Mouse (Mus musculus) retina, adult 2 months (tissue): ENCODE results near the gene Samd4b.

ENCODE experiments used
- DNase-seq: peaks from one replicate; pipeline ENCODE4 v3.0.0-alpha.2; 2012; ENCODE audit warnings: low read depth, low spot score

The Samd4b gene

GRCm38 (mm10) chr7:28591862-28592261 lies 6.1 kb downstream of the Samd4b start:
- no peak for DNase-seq

GRCm38 (mm10) chr7:28587644-28588043 lies 10.3 kb downstream of the Samd4b start:
- no peak for DNase-seq

DNA sequence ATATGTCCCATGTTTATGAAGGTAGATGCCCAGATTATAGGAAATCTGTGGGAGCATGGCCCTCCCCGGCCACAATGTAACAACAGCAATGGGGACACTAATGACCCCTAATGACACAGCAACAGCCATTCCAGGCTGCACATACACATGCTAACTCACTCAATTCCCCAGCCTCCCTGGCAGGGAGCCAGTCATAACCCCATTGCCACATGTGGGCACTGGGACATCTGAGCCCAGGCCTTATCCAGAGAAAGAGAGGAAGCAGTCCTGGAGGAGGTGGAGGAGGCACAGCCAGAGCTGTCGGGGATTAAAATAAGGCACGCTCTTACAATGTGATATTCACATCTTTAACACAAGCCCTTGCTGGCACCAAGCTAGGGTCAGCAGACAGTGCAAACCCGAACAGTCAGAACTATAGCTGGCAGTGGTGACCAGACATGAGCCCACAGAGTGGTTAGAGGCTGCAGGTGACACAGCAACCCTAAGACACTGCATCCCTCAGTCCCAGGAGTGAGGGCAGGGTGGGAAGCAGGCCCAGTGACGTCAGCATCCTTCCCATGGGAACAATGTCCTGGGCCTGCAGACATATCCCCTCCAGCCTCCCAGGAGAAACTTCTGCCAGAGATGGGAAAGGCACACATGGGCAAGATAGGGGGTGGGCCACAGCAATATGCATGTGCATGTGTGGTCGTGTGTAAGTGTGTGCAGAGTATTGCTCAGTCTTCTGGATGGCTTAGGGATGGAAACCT lies 11.1 kb downstream of the Samd4b start:
- DNase-seq, result no peak

GRCm38 (mm10) chr7:28585001-28585400 lies 12.9 kb downstream of the Samd4b start:
- DNase-seq, result no peak

DNA sequence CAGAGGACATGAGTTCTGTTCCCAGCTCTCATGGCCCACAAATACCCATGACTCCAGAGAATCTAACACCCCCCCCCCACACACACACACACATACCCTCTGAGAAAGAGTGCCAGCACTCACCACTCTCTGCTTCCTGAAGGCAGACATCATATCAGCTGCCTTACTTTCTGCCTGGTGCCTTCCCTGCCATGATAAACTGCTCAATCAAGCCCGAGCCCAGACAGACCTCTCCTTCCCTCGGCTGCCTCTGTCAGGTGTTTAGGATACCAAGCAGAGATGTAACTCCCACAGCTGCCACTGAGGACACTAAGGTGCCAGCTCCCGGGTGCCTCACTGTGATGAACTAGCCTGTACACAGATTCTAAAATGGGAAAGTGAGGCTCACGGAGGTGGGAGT lies 13.5 kb downstream of the Samd4b start:
- no peak for DNase-seq

GRCm38 (mm10) chr7:28583570-28584344 lies 14.2 kb downstream of the Samd4b start:
- DNase-seq, result no peak

DNA sequence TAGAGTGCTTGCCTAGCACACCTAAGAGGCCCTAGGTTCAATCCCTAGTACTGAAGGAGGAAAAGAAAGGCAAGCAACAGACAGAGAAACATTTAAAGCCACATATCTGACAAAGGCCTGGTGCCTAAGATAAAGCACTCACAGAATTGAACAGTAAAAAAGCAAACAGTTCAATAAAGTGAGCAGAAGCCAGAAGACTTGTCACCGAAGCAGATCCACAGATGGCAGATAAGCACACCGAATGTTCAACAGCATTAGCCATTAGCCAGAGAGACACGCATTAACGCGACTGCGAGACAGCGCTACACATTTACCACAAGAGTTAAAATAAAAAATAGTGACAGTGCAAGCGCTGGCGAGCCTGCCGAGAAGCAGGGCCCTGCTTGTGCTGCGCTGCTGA lies 15.1 kb downstream of the Samd4b start:
- DNase-seq, result no peak

DNA sequence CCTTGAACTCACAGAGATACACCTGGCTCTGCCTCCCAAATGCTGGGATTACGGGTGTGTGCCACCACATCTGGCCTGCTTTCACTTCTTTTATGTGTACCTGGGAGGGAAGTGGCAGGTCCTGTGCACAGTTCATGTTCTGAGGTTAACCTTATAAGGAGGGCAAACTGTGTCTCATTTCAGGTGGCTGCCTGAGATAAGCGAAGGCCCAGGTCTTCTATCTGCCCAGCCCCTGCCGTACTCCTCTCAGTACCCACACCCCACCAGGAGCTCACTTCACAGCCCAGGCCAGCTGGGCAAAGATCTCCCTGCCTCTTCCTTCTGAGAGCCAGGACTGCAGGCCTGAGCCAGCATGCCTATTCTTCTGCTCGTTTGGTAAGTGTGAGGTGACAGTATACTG lies 16.2 kb downstream of the Samd4b start:
- no peak for DNase-seq

DNA sequence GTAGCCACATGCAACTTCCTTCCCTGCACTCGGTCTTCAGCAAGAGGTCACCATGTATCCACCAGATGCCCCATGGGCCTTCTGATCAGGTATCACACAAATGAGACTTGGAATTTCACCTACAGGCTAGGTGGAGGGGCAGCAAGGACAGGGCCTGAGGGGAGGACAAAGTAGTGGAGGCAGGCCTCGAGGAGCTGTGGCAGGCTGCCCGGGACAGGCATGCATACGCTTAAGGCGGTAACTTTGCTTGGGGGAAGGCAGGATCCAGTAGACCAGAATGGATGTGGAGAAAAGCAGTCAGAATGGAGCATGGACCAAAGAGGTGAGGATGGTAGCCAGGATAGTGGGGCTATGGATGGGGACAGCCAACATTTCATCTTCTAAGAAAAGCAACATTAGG lies 18.1 kb downstream of the Samd4b start:
- DNase-seq, result no peak

- DNase-seq, result no peak
Measured at GRCm38 (mm10) chr7:28578543-28579053, 19.3 kb downstream of the Samd4b start.

DNA sequence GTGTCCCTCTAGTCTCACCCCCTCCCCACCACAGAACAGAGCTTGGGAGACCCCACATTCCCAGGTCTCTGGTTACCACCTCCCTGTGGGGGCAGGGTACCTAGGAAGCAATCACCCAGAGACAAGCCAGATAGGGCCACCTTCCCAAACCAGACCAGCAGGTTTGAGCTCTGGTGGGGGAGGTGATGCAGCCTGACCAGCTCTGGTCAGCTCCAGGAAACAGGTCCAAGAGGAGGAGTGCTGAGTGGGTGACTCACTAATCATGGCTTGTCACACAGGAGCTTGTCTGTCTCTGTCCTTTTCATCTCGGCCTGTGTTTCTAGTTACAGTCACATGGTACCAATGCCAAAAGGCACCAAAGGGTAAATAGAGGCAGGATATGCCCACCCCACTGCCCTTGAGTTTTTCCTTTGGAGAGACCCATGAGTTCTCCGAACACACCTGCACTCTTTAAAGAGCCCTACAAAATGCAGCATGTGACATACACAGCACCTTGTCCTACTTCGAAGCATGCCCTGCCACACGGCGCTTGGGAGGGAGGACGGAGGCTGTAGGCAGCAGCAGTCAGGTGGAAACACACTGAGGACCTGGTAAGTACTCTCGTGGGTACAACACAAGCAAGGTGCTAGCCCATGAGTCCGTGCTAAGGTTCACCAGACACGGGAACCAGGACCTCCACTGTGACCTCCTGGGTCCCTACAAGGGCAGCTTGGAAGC lies 20.0 kb downstream of the Samd4b start:
- no peak for DNase-seq

DNA sequence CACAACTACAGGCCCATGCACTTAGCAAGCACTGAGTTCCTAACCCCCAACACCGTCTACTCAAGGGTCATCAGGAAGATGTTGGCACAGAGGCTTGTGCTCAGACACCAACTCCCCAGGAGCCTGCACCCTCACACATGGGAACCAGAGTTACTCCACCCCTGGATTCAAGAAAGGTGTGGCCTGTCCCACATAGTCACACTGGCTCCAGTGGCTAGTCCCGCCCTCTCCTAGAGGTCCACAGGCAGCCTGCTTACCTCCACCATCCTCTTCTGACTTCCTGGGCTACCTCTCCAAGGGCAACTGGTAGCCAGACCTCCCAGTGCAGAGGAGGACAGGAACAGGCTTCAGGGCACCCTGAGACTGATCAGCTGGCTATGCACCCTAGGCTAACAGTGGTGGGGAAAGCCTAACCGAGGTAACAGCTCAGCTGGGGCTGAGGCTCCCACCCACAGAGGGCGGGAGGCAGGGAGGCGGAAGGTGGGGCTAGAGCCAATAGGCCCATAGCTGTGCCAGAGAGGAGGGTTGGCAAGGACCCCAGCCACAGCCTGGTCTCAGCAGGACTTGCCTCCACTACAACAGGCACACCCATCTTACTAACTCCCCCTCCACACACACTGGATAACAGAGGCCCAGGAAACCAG lies 21.6 kb downstream of the Samd4b start:
- DNase-seq, result no peak

GRCm38 (mm10) chr7:28575597-28575996 lies 22.3 kb downstream of the Samd4b start:
- no peak for DNase-seq

- no peak for DNase-seq
Measured at GRCm38 (mm10) chr7:28573236-28573635, 24.7 kb downstream of the Samd4b start.

DNA sequence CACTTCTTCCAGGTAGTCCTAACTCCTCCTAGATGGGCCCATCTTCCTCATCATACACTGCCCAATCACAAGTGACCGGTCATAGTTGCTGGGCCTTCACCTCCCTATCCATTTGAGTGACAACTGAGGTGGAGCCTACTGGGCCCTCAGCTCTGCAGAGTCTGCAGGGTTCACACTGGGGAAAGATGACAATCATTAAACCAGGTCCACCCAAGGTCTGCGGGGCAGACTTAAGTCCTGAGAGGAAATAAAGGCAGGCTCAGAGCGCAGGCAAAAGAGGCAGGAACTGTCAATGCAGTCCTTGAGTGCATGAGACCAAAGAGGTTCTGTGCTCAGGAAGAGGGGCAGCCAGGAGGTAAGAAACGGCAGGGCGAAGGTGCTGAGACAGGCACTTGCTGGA lies 25.3 kb downstream of the Samd4b start:
- no peak for DNase-seq

GRCm38 (mm10) chr7:28570982-28571682 lies 26.8 kb downstream of the Samd4b start:
- no peak for DNase-seq

GRCm38 (mm10) chr7:28570291-28570981 lies 27.5 kb downstream of the Samd4b start:
- no peak for DNase-seq

DNA sequence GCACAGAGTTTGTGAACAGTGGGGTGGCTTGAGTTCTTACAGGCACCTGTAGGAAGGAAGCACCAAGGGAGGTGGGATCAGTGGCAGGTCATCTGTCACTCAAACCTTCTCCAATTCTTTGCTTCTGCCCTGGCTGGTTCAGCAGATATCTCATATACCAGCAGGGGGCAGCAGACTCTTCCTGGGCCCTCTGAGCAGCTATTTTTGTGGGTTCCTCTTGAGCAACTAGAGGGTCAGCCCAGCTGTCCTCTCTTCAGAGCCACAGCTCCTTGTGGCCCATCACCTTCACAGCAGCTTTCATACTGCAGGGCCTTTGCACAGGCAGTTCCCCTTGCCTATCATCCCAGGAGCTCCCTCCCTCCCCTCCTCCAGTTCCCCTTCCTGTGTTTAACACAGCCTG lies 29.7 kb downstream of the Samd4b start:
- DNase-seq, result peak; percentile 43

DNA sequence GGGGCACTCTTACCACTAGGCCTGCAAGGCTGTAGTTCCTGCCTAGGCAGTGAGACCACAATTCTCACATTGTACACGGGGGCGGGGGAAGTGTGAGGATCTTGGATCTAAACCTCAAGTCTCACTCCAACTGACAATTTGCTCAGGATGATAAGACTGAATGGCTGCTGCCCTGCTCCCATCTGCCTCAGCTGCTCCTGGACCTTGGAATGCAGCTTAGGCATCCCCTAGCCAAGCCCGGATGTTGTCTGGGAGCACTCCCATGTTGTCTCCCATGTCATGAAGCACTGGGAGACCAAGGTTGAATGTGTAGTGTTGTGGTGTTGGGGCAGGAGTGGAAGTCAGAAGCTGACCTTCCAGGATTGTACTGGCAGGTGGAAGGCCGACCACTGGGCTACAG lies 30.4 kb downstream of the Samd4b start:
- no peak for DNase-seq

DNA sequence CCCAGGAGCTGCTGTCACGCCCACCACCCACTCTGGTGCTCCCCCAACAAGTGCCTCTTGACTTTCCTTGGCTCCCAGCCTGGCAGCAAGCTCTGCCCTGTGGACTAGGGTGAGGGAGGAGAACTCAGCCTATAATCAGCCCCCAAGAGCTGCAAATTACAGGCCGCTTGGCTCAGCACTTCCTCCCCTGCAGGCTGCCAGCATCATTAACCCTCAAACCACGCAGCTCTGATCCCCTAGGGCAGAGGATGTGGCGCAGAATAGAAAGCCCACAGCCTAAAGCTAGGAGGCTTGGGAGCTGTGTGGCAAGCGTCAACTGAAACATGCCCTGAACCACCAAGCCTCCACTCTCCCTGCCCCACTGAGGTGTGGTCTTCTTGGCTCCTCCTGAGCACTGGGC lies 32.5 kb downstream of the Samd4b start:
- no peak for DNase-seq

- DNase-seq, result no peak
Measured at GRCm38 (mm10) chr7:28562951-28563350, 35.0 kb downstream of the Samd4b start.
